Mouse (Mus musculus): ENCODE measurements around the gene Prcd. TPM values are rescaled to one million over a fixed set of nuclear protein-coding genes. Genes with fewer than 3 reads are reported as not detected.

Prcd gene
- polyA plus RNA-seq, 1 experiment from 2014 or later: 1.1 TPM

DNA sequence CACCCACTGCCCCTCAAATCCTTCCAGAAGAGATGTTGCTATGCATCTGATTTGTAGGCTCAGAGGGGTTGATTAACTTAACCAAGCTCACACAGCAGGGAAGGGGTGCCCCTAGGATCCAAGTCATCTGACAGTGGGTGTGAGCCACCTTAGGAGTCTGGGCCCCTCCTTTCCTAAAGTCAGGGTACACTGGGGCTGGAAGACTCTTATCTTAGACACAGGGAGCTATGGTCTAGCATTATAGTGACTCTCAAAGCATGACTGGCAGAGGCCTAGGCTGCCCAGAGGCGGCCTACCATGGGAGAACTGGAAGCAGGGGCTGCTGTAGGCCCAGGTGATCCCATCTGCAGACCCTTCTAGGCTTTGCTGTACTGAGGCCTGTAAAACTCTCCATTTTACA lies 40.8 kb upstream of the Prcd start:
- no peak overlapping the region for H3K4me3 ChIP-seq (ENCODE audit: low read depth, low read length)
- H3K36me3 ChIP-seq (ENCODE audit: control insufficient read depth, insufficient read depth): peaks cover 14% of the 10 kb centered on the region; the same call in 1 of the 2 replicates
- no peak overlapping the region for H3K4me2 ChIP-seq (replicated peaks; ENCODE audit: low read depth)
- no peak overlapping the region for H3K9ac ChIP-seq (ENCODE audit: low read depth, low read length)
- no peak for TF ChIP-seq CTCF (IDR thresholded peaks at IDR 0.05; ENCODE audit: low read depth)
- WGBS: 83% methylated on average over 1 of the region's 1 CpGs
- H3K9me3 ChIP-seq (ENCODE audit: control insufficient read depth): no peaks in the 10 kb centered on the region
- ATAC-seq: no peak
- H3K27ac ChIP-seq (ENCODE audit: low read depth, low read length): no peak overlapping the region
- peaks cover 15% of the 10 kb centered on the region for H3K4me1 ChIP-seq (replicated peaks; ENCODE audit: control insufficient read depth, insufficient read depth, low read length)
- no peaks in the 10 kb centered on the region for H3K27me3 ChIP-seq (replicated peaks; ENCODE audit: control insufficient read depth, insufficient read depth, low read length)

DNA sequence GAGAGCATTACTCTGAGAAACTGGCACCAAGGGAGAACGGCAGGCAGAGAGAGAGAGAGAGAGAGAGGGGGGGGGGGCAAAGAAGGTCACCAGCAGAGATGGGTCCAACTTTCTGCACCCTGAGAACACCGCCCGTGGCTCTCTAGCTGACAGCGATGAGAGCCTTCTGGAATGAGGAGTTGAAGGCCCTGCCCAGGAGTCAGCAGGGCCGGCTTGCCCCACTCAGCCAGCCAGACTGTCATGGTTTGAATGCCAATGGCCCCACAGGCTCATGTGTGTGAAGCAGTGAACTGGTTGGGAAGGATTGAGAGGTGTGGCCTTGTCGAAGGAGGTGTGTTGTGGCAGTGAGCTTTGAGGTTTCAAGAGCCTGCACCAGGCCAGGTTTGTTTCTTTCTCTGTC lies 40.1 kb upstream of the Prcd start:
- no peak for ATAC-seq
- Histone ChIP-seq H3K9me3 (ENCODE audit: control insufficient read depth) (no peaks in the 10 kb centered on the region), H3K27me3 (replicated peaks; ENCODE audit: control insufficient read depth, insufficient read depth, low read length) (no peaks in the 10 kb centered on the region), H3K27ac (ENCODE audit: low read depth, low read length) (no peak overlapping the region), H3K4me3 (ENCODE audit: low read depth, low read length) (no peak overlapping the region), H3K4me1 (replicated peaks; ENCODE audit: control insufficient read depth, insufficient read depth, low read length) (peaks cover 15% of the 10 kb centered on the region), H3K36me3 (ENCODE audit: control insufficient read depth, insufficient read depth) (peaks cover 14% of the 10 kb centered on the region; the same call in 1 of the 2 replicates), H3K9ac (ENCODE audit: low read depth, low read length) (no peak overlapping the region), H3K4me2 (replicated peaks; ENCODE audit: low read depth) (no peak overlapping the region)
- no peak for TF ChIP-seq CTCF (IDR thresholded peaks at IDR 0.05; ENCODE audit: low read depth)
- 86% methylated on average over 6 of the region's 6 CpGs for WGBS

DNA sequence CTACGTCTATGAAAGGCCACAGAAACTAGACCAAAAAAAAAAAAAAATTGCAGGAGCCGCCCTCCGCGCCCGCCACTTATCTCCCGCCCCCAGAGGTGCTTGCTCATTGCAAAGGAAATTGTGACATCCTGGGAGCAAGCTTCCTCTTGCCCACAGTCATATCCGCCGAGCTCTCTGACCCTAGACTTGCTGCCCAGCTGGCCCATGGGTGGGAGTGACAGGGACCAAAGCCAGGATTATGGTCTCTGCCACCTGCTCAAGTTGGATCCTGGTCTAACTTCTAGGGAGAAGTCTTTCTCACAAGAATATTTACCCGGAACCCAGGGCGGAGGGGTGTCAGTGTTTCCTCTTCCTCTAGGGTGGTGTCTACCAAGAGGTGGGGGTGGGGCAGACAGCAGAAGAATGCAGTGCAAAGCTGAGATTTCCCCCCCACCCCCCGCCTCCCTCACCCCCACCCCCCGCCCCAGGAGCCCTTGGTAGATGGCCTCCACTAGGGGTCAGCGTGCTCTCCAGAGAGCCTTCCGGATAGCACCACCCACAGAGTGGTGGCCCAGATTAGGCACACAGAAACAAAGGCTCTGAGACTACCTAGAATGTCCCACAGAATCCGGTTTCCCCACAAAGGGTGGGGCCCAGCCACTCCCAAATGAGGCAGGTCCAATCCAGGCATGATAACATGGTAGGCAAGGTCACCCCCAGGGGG lies 37.4 kb upstream of the Prcd start:
- peaks cover 26% of the 10 kb centered on the region for H3K4me1 ChIP-seq (replicated peaks; ENCODE audit: control insufficient read depth, insufficient read depth, low read length)
- 0 out of 2 replicates have a peak overlapping the region, but pooled peaks have one; percentile 3 for H3K4me3 ChIP-seq (ENCODE audit: low read depth, low read length)

DNA sequence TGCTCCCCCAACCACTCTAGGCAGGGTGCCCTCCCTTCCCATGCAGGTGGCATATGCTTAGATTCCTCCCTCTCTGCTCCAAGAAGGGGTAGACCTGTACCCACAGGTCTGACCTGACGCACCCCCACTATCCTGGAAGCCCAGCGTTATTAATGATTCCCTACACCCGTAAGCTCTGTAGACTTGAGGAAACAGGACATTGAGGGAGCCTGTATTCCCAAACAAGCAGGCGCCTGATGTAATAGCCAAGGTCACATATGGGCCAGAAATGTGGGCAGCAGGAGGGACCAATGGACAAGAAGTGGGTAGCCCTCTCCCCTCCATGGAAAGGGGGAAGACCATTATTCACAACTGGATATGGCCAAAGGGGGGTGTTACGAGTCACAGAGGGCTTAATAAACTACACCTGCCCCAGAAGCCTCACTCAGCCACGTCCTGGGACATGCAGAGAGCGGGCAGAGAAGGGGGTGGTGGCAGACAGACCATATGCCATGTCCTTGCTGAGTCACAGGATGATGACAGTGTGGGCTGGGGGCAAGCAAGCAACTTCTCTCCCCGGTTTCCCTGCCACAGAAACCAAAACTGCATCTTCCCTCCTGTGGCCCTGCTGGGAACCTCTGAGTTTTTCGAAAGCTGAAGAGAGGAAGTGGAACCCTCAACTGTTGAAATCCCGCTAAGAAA lies 36.8 kb upstream of the Prcd start:
- H3K9ac ChIP-seq (ENCODE audit: low read depth, low read length): no peak overlapping the region
- H3K27ac ChIP-seq (ENCODE audit: low read depth, low read length): no peak overlapping the region; the same call in 1 of the 2 replicates
- H3K27me3 ChIP-seq (replicated peaks; ENCODE audit: control insufficient read depth, insufficient read depth, low read length): no peaks in the 10 kb centered on the region
- no peak overlapping the region for H3K4me3 ChIP-seq (ENCODE audit: low read depth, low read length)
- no peaks in the 10 kb centered on the region for H3K9me3 ChIP-seq (ENCODE audit: control insufficient read depth)
- 68% methylated on average over 10 of the region's 10 CpGs for WGBS
- H3K36me3 ChIP-seq (ENCODE audit: control insufficient read depth, insufficient read depth): no peaks in the 10 kb centered on the region
- H3K4me1 ChIP-seq (replicated peaks; ENCODE audit: control insufficient read depth, insufficient read depth, low read length): peaks cover 29% of the 10 kb centered on the region
- H3K4me2 ChIP-seq (replicated peaks; ENCODE audit: low read depth): 0 out of 2 replicates have a peak overlapping the region, but pooled peaks have one; percentile 37
- no peak for ATAC-seq
- TF ChIP-seq CTCF (IDR thresholded peaks at IDR 0.05; ENCODE audit: low read depth): no peak

More for the DNA sequence above, 37.4 kb upstream of the Prcd start:
- peak; percentile 56 for TF ChIP-seq CTCF (IDR thresholded peaks at IDR 0.05; ENCODE audit: low read depth)
- Histone ChIP-seq H3K36me3 (ENCODE audit: control insufficient read depth, insufficient read depth) (no peaks in the 10 kb centered on the region), H3K27ac (ENCODE audit: low read depth, low read length) (no peak overlapping the region; the same call in 1 of the 2 replicates), H3K9ac (ENCODE audit: low read depth, low read length) (no peak overlapping the region), H3K27me3 (replicated peaks; ENCODE audit: control insufficient read depth, insufficient read depth, low read length) (no peaks in the 10 kb centered on the region), H3K9me3 (ENCODE audit: control insufficient read depth) (no peaks in the 10 kb centered on the region), H3K4me2 (replicated peaks; ENCODE audit: low read depth) (peak overlapping the region; percentile 37)
- peak; percentile 61 for ATAC-seq
- 23% methylated on average over 15 of the region's 15 CpGs for WGBS

DNA sequence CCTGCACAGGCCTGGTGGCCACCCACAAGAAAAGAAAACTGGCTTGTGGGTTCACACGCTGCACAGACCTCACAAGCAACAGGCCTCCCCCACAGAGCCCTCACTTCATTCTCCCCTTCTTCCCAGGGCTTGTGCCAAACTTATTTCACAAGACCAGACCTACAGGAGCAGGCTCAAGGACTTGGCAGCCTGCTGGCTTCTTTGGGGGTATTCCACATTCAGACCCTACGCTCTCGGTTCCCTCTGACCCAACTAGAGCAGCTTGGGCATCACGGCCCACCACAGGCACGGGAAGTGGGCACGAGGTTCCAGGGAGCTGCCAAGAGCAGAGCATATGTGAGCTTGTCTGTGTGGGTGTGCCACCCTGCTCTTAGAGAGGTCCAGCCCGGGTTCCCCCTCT lies 35.7 kb upstream of the Prcd start:
- no peaks in the 10 kb centered on the region for H3K27me3 ChIP-seq (replicated peaks; ENCODE audit: control insufficient read depth, insufficient read depth, low read length)
- no peak overlapping the region for H3K4me2 ChIP-seq (replicated peaks; ENCODE audit: low read depth)
- 84% methylated on average over 7 of the region's 7 CpGs for WGBS
- H3K27ac ChIP-seq (ENCODE audit: low read depth, low read length): no peak overlapping the region
- H3K9ac ChIP-seq (ENCODE audit: low read depth, low read length): no peak overlapping the region
- ATAC-seq: no peak
- H3K36me3 ChIP-seq (ENCODE audit: control insufficient read depth, insufficient read depth): no peaks in the 10 kb centered on the region
- H3K4me1 ChIP-seq (replicated peaks; ENCODE audit: control insufficient read depth, insufficient read depth, low read length): peaks cover 35% of the 10 kb centered on the region
- no peaks in the 10 kb centered on the region for H3K9me3 ChIP-seq (ENCODE audit: control insufficient read depth)
- TF ChIP-seq CTCF (IDR thresholded peaks at IDR 0.05; ENCODE audit: low read depth): no peak
- H3K4me3 ChIP-seq (ENCODE audit: low read depth, low read length): no peak overlapping the region

DNA sequence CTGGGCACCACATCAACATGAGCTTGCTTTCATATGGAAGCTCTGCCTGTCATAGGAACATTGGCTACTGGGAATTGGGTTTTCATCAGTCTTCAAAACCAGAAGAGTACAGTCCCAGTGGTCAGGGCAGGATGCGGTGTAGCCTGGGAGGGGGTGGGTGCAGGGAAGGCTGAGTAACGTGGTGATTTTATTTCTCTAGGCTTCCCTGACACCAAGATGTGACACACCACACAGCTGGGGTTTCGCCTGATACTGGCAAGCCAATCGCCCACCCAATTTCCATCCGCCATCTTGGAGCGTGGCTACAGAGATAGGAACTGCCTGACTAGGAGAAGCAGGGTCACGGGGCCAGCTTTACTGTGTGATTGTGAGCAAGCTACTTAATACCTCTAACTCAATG lies 34.7 kb upstream of the Prcd start:
- 95% methylated on average over 7 of the region's 7 CpGs for WGBS
- TF ChIP-seq CTCF (IDR thresholded peaks at IDR 0.05; ENCODE audit: low read depth): no peak
- no peaks in the 10 kb centered on the region for H3K9me3 ChIP-seq (ENCODE audit: control insufficient read depth)
- H3K4me1 ChIP-seq (replicated peaks; ENCODE audit: control insufficient read depth, insufficient read depth, low read length): peaks cover 36% of the 10 kb centered on the region
- no peak overlapping the region for H3K4me3 ChIP-seq (ENCODE audit: low read depth, low read length)
- no peak overlapping the region for H3K9ac ChIP-seq (ENCODE audit: low read depth, low read length)
- no peak overlapping the region for H3K27ac ChIP-seq (ENCODE audit: low read depth, low read length)
- no peak for ATAC-seq
- H3K27me3 ChIP-seq (replicated peaks; ENCODE audit: control insufficient read depth, insufficient read depth, low read length): no peaks in the 10 kb centered on the region
- no peaks in the 10 kb centered on the region for H3K36me3 ChIP-seq (ENCODE audit: control insufficient read depth, insufficient read depth)
- no peak overlapping the region for H3K4me2 ChIP-seq (replicated peaks; ENCODE audit: low read depth)
